ENCODE assay signal across 19 mouse cellular contexts in genomic region chr8:124930086-124930485, GRCm38 (mm10). TPM values are rescaled to one million over a fixed set of nuclear protein-coding genes. Genes with fewer than 3 reads are reported as not detected.
DNase-seq lines count a peak whose midpoint lies in the region; ATAC-seq and TF ChIP-seq lines count a peak whose summit lies in the region.
"Had no signal": no experiment of that assay in that cellular context is flagged by ENCODE, and none has a peak within 500 bp of the region (broad histone marks: within the 10 kb centered on the region; RNA-seq: fewer than 3 reads in every experiment).

No protein-coding gene starts in this region.

- no peaks in the 10 kb centered on the region for H3K36me3 ChIP-seq in forebrain, postnatal 0 days (ENCODE audit: insufficient read depth)
- peaks cover 20% of the 10 kb centered on the region for H3K36me3 ChIP-seq in forebrain, embryonic 13.5 days (ENCODE audit: poor library complexity, severe bottlenecking)
- no peaks in the 10 kb centered on the region for H3K36me3 ChIP-seq in kidney, adult 2 months (ENCODE audit: control insufficient read depth, insufficient read depth, low read length)
- no peaks in the 10 kb centered on the region for H3K36me3 ChIP-seq in liver, adult 2 months (ENCODE audit: control insufficient read depth, insufficient read depth, low read length)
- H3K36me3 ChIP-seq: liver, embryonic 15.5 days; midbrain, embryonic 15.5 days had no signal

- 77% methylated on average over 13 of the region's 13 CpGs for WGBS in forebrain, postnatal 0 days
- 91% methylated on average over 13 of the region's 13 CpGs for WGBS in forebrain, embryonic 13.5 days
- WGBS in kidney, adult 2 months: 52% methylated on average over 13 of the region's 13 CpGs
- WGBS in liver, adult 2 months: 48% methylated on average over 13 of the region's 13 CpGs

- H3K4me1 ChIP-seq in forebrain, postnatal 0 days (ENCODE audit: insufficient read depth): no peaks in the 10 kb centered on the region
- 0 out of 2 replicates have a peak, but pooled peaks cover 6% of the 10 kb centered on the region for H3K4me1 ChIP-seq in forebrain, embryonic 13.5 days
- H3K4me1 ChIP-seq in kidney, adult 2 months (ENCODE audit: control insufficient read depth, insufficient read depth, low read length): peaks cover 21% of the 10 kb centered on the region; the same call in 1 of the 2 replicates
- H3K4me1 ChIP-seq in liver, adult 2 months (ENCODE audit: control insufficient read depth, insufficient read depth, low read length): peaks cover 17% of the 10 kb centered on the region

- H3K79me2 ChIP-seq in liver, adult 2 months (ENCODE audit: control insufficient read depth, insufficient read depth, low read length): peaks cover 22% of the 10 kb centered on the region; the same call in 1 of the 2 replicates

- no peak for TF ChIP-seq CTCF in forebrain, postnatal 0 days (IDR thresholded peaks at IDR 0.05; ENCODE audit: low read depth)
- TF ChIP-seq CTCF in kidney, adult 2 months (conservative IDR thresholded peaks at IDR 0.05; ENCODE audit: insufficient read depth, insufficient read length, low read depth, low read length): no peak
- TF ChIP-seq CTCF in liver, adult 2 months (IDR thresholded peaks at IDR 0.05; ENCODE audit: low read depth, low read length): no peak

- H3K4me2 ChIP-seq in forebrain, postnatal 0 days (ENCODE audit: low read depth): no peak overlapping the region
- no peak overlapping the region for H3K4me2 ChIP-seq in forebrain, embryonic 13.5 days
- H3K4me2 ChIP-seq: liver, embryonic 15.5 days; midbrain, embryonic 15.5 days had no signal

- H3K4me3 ChIP-seq in forebrain, postnatal 0 days (ENCODE audit: low read depth, low read length): no peak overlapping the region
- H3K4me3 ChIP-seq in forebrain, embryonic 13.5 days: no peak overlapping the region
- no peak overlapping the region for H3K4me3 ChIP-seq in kidney, adult 2 months (ENCODE audit: insufficient read depth, low read depth, low read length)
- no peak overlapping the region for H3K4me3 ChIP-seq in liver, adult 2 months (ENCODE audit: insufficient read depth, low read depth, low read length)
- H3K4me3 ChIP-seq: liver, embryonic 15.5 days; midbrain, embryonic 15.5 days had no signal

- H3K27ac ChIP-seq in forebrain, postnatal 0 days (ENCODE audit: low read depth, low read length): peak overlapping the region; percentile 47; the same call in 1 of the 2 replicates
- H3K27ac ChIP-seq in forebrain, embryonic 13.5 days: no peak overlapping the region
- no peak overlapping the region for H3K27ac ChIP-seq in kidney, adult 2 months (ENCODE audit: insufficient read depth, low read depth, low read length)
- no peak overlapping the region for H3K27ac ChIP-seq in liver, adult 2 months (replicated peaks; ENCODE audit: insufficient read depth, low read depth, low read length)
- H3K27ac ChIP-seq: liver, embryonic 15.5 days; midbrain, embryonic 15.5 days; stomach, postnatal 0 days had no signal

- peak; percentile 48 for ATAC-seq in forebrain, postnatal 0 days
- no peak for ATAC-seq in forebrain, embryonic 13.5 days
- ATAC-seq: forebrain, embryonic 14.5 days; inflammation-experienced regulatory T-cells, adult 6 months; midbrain, embryonic 15.5 days had no signal

- peak; percentile 52 for DNase-seq in forebrain, postnatal 0 days
- DNase-seq in kidney, adult 2 months: peak; percentile 62
- no peak for DNase-seq in kidney, postnatal 25 days
- DNase-seq in liver, adult 2 months (ENCODE audit: extremely low read depth, low read depth, low spot score): peak; percentile 41
- DNase-seq in liver (no peak), adipocyte (ENCODE audit: low spot score) (no peak)
- peak; percentile 23 for DNase-seq in kidney, postnatal 14 days
- DNase-seq: cerebellum, postnatal 14 days; gastrocnemius, postnatal 10 days; lung, postnatal 4 days; right cerebral cortex, adult 18-20 months; thymus, postnatal 25 days had no signal

- no peak for TF ChIP-seq POLR2A in kidney, adult 2 months (IDR thresholded peaks at IDR 0.05; ENCODE audit: low read depth, low read length)
- no peak for TF ChIP-seq POLR2A in liver, adult 2 months (IDR thresholded peaks at IDR 0.05; ENCODE audit: extremely low read depth, insufficient read depth, low read length)

- H3K9me3 ChIP-seq in forebrain, postnatal 0 days (ENCODE audit: low read length): no peaks in the 10 kb centered on the region
- 0 out of 2 replicates have a peak, but pooled peaks cover 5% of the 10 kb centered on the region for H3K9me3 ChIP-seq in forebrain, embryonic 13.5 days (replicated peaks)
- H3K9me3 ChIP-seq: liver, embryonic 15.5 days; midbrain, embryonic 15.5 days had no signal

- no peaks in the 10 kb centered on the region for H3K27me3 ChIP-seq in forebrain, postnatal 0 days (ENCODE audit: insufficient read depth, low read length)
- no peaks in the 10 kb centered on the region for H3K27me3 ChIP-seq in forebrain, embryonic 13.5 days
- H3K27me3 ChIP-seq in kidney, adult 2 months (replicated peaks; ENCODE audit: control insufficient read depth, insufficient read depth, low read length): no peaks in the 10 kb centered on the region
- H3K27me3 ChIP-seq in liver, adult 2 months (ENCODE audit: control insufficient read depth, insufficient read depth, low read length): no peaks in the 10 kb centered on the region; the same call in 1 of the 2 replicates
- H3K27me3 ChIP-seq: CH12.LX; liver, embryonic 15.5 days; midbrain, embryonic 15.5 days had no signal

- H3K9ac ChIP-seq in forebrain, postnatal 0 days: no peak overlapping the region
- no peak overlapping the region for H3K9ac ChIP-seq in forebrain, embryonic 13.5 days
- no peak overlapping the region for H3K9ac ChIP-seq in liver, adult 2 months (ENCODE audit: low read depth, low read length)
- H3K9ac ChIP-seq: liver, embryonic 15.5 days; midbrain, embryonic 15.5 days had no signal

RNA-seq across cellular contexts. Expression of gene Egln1, which starts 19.0 kb away (rescaled TPM):
- total RNA-seq in forebrain, postnatal 0 days (2014; rRNA removed): 42.9 and 48.5 TPM in 2 replicates
- polyA plus RNA-seq in forebrain, postnatal 0 days (2015; fragmentation: Nextera tagmentation; extraction: Ambion mirVana): 13.7 and 15.6 TPM in 2 replicates
- 18.0 and 18.7 TPM in 2 replicates for polyA plus RNA-seq in forebrain, embryonic 13.5 days (2015; fragmentation: Nextera tagmentation; extraction: Ambion mirVana)
- polyA plus RNA-seq in kidney, adult 2 months (2012; rRNA removed): 35.8 and 38.8 TPM in 2 replicates
- total RNA-seq in liver, adult 2 months (2014; rRNA removed): 11.2 and 13.8 TPM in 2 replicates
- 12.1 and 17.0 TPM in 2 replicates for polyA plus RNA-seq in liver, adult 2 months (2012; rRNA removed)

RNA-seq across cellular contexts. Expression of gene Sprtn, which starts 32.4 kb away (rescaled TPM):
- total RNA-seq in forebrain, postnatal 0 days (2014; rRNA removed): 13.0 and 16.0 TPM in 2 replicates
- 5.1 and 6.0 TPM in 2 replicates for polyA plus RNA-seq in forebrain, postnatal 0 days (2015; fragmentation: Nextera tagmentation; extraction: Ambion mirVana)
- 9.6 and 9.8 TPM in 2 replicates for polyA plus RNA-seq in forebrain, embryonic 13.5 days (2015; fragmentation: Nextera tagmentation; extraction: Ambion mirVana)
- 8.3 and 9.5 TPM in 2 replicates for polyA plus RNA-seq in kidney, adult 2 months (2012; rRNA removed)
- total RNA-seq in liver, adult 2 months (2014; rRNA removed): 5.4 and 6.3 TPM in 2 replicates
- 4.4 and 4.8 TPM in 2 replicates for polyA plus RNA-seq in liver, adult 2 months (2012; rRNA removed)

RNA-seq across cellular contexts. Expression of gene Exoc8, which starts 32.6 kb away (rescaled TPM):
- 31.2 and 33.9 TPM in 2 replicates for total RNA-seq in forebrain, postnatal 0 days (2014; rRNA removed)
- 7.4 and 9.9 TPM in 2 replicates for polyA plus RNA-seq in forebrain, postnatal 0 days (2015; fragmentation: Nextera tagmentation; extraction: Ambion mirVana)
- polyA plus RNA-seq in forebrain, embryonic 13.5 days (2015; fragmentation: Nextera tagmentation; extraction: Ambion mirVana): 10.3 and 11.1 TPM in 2 replicates
- 8.2 and 8.4 TPM in 2 replicates for polyA plus RNA-seq in kidney, adult 2 months (2012; rRNA removed)
- total RNA-seq in liver, adult 2 months (2014; rRNA removed): 7.0 and 8.3 TPM in 2 replicates
- 4.3 and 4.7 TPM in 2 replicates for polyA plus RNA-seq in liver, adult 2 months (2012; rRNA removed)

Comparison
In these comparisons a context has a peak if more than half of its experiments do, and no peak if none do; other contexts are left out.
1. DNase-seq: peak in forebrain, postnatal 0 days (single experiment), kidney, adult 2 months (single experiment), liver, adult 2 months (single experiment) and kidney, postnatal 14 days (single experiment); none in kidney, postnatal 25 days (0 of 2), liver (single experiment) and adipocyte (single experiment).